Mouse (Mus musculus) layer of hippocampus, adult 8-10 months (tissue): ENCODE data around the gene Adat3. TPM values are rescaled to one million over a fixed set of nuclear protein-coding genes. Genes with fewer than 3 reads are reported as not detected.
"Not testable (repeated sequence)": the region's sequence is repeated elsewhere in the genome, so short reads cannot be mapped to it uniquely, and the experiment has no call there.

ENCODE experiments used
- DNase-seq, 2 experiments: peaks; one replicate each; pipeline ENCODE4 v3.0.0; 2022; ENCODE audit warnings: low spot score in 2 of 2
- total RNA-seq, 4 experiments: library from RNA; stranded (reverse); gene quantifications; 2 replicates each; pipeline ENCODE4 v1.2.4; 2022

Gene Adat3
- total RNA-seq, 4 experiments from 2014 or later = 2.0 to 5.0 (median 3.0) TPM

- DNase-seq = peak in 1 of 2 experiments; percentile 63
These were observed 24.4 kb upstream of the Adat3 start for GRCm38 (mm10) chr10:80578131-80578750.

GRCm38 (mm10) chr10:80578911-80579310 lies 23.8 kb upstream of the Adat3 start:
- no peak for DNase-seq

- no peak for DNase-seq
These were observed 19.6 kb upstream of the Adat3 start for GRCm38 (mm10) chr10:80583047-80583446.

GRCm38 (mm10) chr10:80584045-80584488 lies 18.6 kb upstream of the Adat3 start:
- DNase-seq = no peak

- no peak for DNase-seq
These were observed 17.8 kb upstream of the Adat3 start for GRCm38 (mm10) chr10:80584642-80585552.

- no peak for DNase-seq
These were observed 17.1 kb upstream of the Adat3 start for GRCm38 (mm10) chr10:80585581-80585980.

GRCm38 (mm10) chr10:80586407-80587304 lies 16.0 kb upstream of the Adat3 start:
- DNase-seq = no peak

- no peak for DNase-seq
These were observed 15.4 kb upstream of the Adat3 start for GRCm38 (mm10) chr10:80587305-80587657.

GRCm38 (mm10) chr10:80589127-80589878 lies 13.4 kb upstream of the Adat3 start:
- no peak for DNase-seq

GRCm38 (mm10) chr10:80589879-80590854 lies 12.5 kb upstream of the Adat3 start, which contains the start of gene Abhd17a:
Gene Abhd17a, minus strand, starts transcription at chr10:80590341.
- DNase-seq = peak; percentile 90 to 96

- DNase-seq = no peak
These were observed 6.4 kb upstream of the Adat3 start for GRCm38 (mm10) chr10:80596318-80596717.

- no peak for DNase-seq
These were observed 684 bp downstream of the Adat3 start for GRCm38 (mm10) chr10:80603364-80603763.

GRCm38 (mm10) chr10:80604001-80604509 lies 1.4 kb downstream of the Adat3 start:
- peak in 1 of 2 experiments; percentile 71 for DNase-seq

GRCm38 (mm10) chr10:80604988-80605387 lies 2.3 kb downstream of the Adat3 start:
- no peak for DNase-seq

GRCm38 (mm10) chr10:80605721-80606120 lies 3.0 kb downstream of the Adat3 start, which contains the start of gene Gm49322:
Gene Gm49322, plus strand, starts transcription at chr10:80606021.
- DNase-seq = not testable (repeated sequence)

GRCm38 (mm10) chr10:80606306-80606705 lies 3.6 kb downstream of the Adat3 start:
- no peak for DNase-seq

GRCm38 (mm10) chr10:80606737-80607350 lies 4.2 kb downstream of the Adat3 start:
- no peak for DNase-seq

GRCm38 (mm10) chr10:80608435-80608834 lies 5.8 kb downstream of the Adat3 start:
- DNase-seq = no peak
